Mouse (Mus musculus): ENCODE results near the gene Ifit1bl1.
"Not testable (repeated sequence)": the region's sequence is repeated elsewhere in the genome, so short reads cannot be mapped to it uniquely, and the experiment has no call there.

The Ifit1bl1 gene

DNA sequence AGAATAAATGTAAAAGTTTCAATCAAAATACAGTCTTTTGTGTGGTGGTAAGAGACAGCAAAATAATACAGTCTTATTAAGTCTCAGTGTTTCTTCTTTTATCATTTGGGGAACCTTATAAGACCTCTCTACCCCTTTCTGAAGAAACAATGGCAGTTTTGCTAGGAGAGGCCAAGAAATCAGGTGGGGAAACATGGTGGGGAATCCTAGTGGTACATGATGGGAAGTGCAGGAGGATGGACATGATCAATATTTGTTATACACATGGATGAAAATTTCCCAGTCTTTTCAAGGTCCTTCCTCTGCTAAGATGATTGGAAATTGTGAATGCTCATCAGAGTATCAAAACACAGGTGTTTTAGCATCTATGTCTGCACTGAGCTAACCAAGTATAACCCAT is 12.8 kb downstream of the Ifit1bl1 start:
- DNase-seq (ENCODE audit: low spot score in 2 of 2): no peak

DNA sequence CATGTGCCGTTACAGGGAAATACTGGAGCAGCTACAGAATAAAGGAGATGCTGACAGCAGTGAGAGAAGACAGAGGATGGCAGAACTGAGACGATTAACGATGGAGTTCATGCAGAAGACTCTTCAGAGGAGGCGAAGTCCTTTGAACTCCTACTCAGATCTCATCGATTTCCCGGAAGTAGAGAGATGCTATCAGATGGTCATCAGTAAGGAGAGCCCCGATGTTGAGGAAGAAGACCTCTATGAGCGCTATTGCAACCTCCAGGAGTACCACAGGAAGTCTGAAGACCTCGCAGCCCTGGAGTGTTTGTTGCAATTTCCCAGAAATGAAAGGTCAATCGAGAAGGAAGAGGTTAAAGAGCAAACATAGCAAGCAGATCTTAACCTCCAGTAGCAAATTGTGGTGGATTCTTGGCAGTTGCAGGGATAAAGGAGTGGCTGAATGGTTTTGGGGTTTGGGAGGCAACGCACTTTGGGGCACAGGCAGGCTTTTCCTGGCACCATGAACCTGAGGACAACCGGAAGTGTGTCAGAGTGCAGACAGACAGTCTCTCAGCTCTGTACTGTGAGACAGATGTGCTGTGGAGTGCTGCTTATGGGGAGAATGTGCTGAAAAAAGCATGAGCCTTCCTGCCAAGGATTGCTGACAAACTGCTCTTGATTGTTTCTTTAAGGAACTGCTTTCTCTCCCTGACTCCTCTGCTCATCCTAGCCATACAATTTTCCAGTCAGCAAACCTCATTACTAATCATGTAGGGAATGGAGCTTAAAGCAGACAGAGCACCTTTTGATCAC is 13.7 kb downstream of the Ifit1bl1 start:
- not testable (repeated sequence) for DNase-seq (ENCODE audit: low spot score in 2 of 2)

DNA sequence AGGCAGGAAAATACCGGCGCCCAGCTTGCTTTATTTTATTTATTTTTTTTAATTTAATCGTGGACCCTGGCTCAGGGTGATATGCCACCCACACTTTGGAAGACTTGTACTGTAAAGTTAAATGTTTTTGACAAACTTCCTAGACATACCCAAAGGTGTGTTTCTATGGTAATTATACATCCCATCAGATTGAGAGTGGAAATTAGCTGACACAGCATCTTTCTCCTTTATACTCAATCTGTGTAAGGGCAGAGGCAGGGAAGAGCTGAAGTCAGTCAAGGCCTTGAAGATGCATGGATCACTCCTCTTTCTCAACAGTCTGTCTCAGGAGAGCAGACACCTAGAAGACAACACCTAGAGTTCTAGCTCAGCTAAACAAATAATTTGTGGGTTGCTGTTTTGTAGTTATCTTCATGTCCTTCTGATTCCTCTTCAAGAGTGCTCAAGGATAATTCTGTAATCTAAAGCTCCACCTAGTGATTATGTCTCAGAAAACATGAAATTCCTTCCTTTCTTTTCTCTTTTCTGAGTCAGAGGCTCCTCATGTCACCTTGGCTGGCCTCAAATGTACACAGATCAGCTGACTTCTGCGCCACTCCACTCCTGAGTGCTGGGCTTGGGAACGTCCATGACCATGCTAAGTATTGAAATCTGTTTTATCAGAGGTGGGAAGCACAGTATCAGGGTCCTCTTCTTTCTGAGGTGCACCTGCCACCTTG is 15.9 kb downstream of the Ifit1bl1 start:
- DNase-seq (ENCODE audit: low spot score in 2 of 2): not testable (repeated sequence)

DNA sequence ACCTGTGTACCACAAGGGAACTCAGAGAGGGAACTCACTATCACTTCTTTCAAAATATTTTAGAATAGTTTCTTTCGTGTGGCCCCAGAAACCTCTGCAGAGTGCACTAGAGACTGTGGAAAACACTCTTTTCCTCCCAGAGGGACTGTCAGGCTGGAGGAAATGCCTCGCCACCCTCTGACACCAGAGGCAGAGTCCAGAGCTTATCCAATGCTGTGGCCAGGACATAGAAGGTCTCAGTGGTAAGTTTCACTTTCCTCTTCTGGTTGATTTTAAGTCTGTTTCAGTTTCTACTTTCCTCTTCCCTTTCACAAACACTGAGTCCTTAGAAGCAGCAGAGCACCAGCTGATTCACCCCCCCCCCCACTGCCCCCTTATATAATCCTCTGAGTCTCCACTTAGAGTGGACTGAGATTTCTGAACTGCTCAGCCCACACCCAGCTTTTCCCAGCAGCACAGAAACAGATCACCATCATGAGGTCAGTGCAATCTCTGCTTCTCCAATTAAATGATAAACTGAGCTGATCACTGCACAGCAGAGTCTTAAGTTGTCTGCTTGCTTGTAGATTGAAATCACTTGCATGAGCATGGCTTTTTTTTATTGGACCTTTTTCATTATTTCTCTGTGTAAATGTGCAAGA is 18.5 kb downstream of the Ifit1bl1 start, which contains the start of gene Ifit3:
Gene Ifit3 (plus strand): TSS at position 406 of the 641 bp plus-strand sequence.
- not testable (repeated sequence) for DNase-seq (ENCODE audit: low spot score in 2 of 2)

DNA sequence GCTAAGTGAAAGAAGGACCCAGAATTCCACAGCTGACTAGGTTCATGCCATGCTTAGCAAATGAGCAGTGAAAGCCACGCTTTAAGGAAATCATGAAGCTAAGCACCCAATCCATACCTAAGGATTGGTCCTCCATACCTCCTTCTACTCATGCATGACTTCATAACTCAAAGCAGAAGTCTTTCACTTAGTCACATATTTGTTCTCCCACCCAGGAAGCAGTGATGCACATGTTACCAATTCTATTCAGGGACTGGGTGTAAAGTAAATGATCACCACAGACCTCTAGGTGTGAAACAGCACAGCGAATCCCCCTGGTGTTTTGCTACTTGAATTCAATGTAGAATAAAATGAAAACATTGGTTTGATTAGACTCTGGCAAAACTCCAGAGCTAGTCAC is 19.1 kb downstream of the Ifit1bl1 start:
- not testable (repeated sequence) for DNase-seq (ENCODE audit: low spot score in 2 of 2)

DNA sequence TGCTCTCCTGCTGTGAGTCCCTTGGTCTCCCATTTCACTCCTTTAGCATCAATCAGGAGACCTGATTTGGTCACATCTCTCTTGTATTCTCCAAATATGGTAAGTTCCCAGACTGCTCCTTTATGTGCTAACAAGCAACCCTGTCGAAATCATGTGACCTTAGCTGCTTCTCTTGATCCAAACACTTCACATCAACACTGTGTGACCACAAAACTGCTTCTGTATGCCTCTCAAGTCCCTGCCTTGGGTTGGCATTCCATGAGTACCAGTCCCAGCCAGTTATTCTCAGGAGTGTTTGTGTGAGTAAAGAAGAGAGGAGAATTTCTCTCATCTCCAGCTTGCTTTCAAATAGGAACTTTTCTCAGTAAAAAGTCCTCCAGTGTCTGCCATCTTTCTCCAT is 24.6 kb downstream of the Ifit1bl1 start:
- DNase-seq (ENCODE audit: low spot score in 2 of 2): no peak

DNA sequence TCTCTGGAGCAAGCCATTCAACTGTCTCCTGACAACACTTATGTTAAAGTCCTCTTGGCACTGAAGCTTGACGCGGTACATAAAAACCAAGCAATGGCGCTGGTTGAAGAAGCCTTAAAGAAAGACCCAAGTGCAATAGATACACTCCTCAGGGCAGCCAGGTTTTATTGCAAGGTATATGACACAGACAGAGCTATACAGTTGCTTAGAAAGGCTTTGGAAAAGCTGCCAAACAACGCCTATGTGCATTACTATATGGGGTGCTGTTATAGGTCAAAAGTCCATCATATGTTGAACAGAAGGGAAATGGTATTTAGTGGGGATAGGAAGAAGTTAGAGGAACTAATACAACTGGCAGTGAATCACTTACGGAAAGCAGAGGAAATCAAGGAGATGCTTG is 28.1 kb downstream of the Ifit1bl1 start:
- DNase-seq (ENCODE audit: low spot score in 2 of 2): no peak

DNA sequence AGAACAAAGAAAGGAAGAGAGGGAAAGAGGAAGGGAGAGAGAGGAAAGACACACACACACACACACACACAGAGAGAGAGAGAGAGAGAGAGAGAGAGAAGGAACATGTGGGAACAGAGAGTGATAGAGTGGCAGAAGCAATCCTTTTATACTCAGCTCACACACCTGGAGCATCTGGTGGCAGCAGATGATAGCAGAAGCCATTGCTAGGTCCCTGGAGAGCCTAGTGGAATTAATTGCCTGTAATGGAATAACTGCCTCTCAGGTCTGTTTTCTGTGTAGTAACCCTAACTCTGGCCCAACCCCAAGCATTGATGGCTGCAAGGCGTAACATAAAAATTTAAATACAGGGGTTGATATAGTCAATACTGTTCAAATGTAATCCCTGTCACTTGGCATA is 30.7 kb downstream of the Ifit1bl1 start:
- no peak for DNase-seq (ENCODE audit: low spot score in 2 of 2)

DNA sequence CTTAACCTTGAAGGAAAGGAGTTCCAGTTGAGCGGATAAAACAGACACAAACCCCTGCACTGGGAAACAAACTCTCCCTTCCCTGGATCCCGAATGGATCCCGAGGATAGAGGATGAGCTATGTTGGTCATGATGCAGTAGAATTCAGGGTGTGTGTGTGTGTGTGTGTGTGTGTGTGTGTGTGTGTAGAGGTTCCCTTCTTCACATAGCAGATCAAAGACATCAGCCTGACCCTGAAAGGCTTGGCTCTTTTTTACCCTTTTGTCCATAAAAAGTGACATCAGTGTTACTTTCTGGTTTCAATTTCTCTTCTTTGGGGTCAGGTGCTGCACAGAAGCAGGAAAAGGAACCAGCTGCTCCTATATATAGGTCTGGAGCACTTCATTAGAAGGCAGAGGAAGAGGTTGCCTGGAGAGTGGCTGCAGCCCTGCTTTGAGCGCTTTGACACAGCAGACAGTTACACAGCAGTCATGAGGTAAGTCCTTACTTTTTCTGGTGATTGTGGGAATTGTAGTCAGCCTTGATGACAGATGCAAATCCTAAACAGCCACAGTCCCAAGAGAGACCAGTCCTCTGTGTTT is 31.8 kb downstream of the Ifit1bl1 start:
- no peak for DNase-seq (ENCODE audit: low spot score in 2 of 2)

DNA sequence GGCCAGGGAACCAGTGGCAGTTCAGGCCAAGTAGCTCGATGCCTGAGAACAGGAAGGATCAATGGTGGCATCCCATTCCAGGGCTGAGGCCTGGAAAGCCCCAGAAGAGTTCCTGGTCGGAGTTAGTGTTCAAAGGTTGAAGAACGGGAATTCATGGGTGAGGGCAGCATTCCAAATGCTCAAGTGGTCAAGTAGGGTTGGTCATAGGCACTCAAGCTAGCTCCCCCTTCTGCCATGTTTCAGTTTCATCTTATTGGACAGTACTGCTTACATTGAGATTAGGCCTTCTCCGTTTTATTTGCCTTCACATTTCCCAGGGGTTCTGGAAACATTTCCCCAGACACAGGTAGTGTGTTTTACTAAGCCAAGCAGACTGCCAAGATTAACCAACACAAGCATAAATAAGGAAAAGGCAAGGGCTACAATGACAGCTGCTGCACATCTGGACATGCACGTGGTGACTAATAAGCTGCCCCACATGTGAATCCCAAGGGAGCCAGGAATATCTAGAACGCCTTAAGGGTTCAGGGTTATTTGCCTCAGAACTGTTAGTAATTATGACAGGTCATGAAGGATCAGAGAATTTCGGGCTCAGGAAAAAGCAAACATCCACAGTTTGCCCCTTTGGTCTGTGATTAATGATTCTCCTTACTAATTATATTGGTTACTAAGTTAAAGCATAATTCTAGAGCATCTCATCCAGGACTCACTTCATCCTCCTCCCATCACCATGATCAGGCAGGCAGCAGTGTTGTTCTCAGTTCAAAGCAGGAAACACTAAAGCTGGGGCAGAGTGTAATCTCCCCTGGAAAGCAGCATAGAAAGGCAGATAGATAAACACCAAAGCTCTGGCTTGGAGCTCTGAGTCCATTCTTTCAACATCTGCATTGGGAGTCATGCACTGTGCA is 32.5 kb downstream of the Ifit1bl1 start:
- no peak for DNase-seq (ENCODE audit: low spot score in 2 of 2)

DNA sequence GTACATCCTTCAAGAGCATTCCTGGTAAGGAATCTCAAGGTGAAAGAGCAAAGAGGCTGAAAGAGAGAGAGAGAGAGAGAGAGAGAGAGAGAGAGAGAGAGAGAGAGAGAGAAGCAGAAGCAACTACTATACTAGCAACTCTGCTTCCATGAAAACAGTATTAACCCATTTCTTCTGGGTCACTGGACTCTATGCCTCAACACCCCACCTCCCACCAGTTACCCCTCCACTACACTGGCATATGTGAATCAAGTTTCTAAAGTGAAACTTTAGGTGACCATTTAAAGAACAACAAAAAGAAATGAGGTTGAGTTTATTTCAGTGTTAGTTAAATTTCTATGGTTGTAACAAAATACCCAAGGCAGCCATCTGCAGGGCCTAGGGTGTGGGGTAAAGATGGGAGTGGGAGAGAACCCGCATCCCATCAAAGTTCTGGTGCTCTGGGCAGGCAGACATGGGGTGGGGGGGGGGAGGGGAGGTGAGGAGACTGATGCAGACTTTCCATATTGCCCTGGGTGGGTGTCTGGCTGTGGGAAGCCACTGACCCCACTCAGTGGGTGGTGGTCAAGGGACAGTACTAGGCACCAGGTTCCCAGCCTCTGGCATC is 35.5 kb downstream of the Ifit1bl1 start:
- DNase-seq (ENCODE audit: low spot score in 2 of 2): no peak

DNA sequence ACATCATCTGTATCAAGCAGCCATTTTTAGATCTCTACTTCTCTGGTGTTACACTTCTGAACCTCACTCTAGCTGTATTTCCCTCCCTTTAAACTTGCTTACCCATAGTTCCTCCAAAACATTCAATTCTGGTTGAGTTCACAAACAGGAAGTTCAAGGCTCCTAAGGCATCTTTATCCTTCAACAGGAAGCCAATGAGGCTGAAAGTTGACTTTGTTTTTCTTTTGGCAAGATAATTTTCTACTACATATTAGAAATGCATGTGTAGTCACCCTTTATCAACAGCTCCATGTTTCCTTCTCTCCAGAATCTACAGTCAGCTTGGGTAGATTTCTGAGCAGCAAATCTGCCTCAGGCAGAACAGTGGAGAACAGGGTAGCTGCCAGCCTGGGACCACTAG is 39.2 kb downstream of the Ifit1bl1 start:
- DNase-seq (ENCODE audit: low spot score in 2 of 2): no peak

DNA sequence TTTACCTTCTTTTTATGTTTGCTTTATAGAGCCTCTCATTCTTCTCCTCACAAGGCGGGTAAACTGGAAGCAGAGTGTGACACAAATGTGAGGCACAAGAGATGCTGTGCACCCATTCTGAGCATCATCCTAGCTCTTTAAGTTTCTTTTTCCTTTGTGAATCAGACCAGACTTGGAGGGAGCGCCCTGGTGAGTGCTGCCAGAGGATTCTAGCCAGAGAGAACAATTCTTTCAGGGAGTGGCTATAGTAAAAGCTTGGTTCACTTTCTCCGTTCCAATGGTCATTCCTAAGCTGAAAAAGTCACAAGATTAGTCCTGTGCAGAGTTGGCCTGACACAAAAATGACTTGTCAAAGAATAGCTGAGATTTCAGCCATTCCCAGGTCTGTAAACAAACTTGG is 45.1 kb downstream of the Ifit1bl1 start:
- DNase-seq (ENCODE audit: low spot score in 2 of 2): no peak

DNA sequence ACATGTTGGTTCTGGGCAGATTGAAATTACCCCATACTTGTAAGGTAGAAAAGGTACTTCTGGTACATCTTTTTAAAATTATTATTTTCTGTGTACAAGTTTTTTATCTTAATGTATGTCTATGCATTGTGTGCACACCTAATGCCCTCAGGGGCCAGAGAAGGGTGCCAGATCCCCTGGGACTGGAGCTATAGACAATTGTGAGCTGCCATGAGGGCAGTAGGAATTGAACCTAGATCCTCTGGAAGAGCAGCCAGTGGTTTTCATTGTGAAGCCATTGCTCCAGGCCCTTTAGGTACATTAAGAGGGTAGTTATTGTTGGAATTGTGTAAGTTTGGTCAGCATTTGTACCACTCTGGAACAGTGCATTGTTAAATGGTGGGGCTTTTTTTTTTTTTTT is 47.7 kb downstream of the Ifit1bl1 start:
- DNase-seq (ENCODE audit: low spot score in 2 of 2): no peak

DNA sequence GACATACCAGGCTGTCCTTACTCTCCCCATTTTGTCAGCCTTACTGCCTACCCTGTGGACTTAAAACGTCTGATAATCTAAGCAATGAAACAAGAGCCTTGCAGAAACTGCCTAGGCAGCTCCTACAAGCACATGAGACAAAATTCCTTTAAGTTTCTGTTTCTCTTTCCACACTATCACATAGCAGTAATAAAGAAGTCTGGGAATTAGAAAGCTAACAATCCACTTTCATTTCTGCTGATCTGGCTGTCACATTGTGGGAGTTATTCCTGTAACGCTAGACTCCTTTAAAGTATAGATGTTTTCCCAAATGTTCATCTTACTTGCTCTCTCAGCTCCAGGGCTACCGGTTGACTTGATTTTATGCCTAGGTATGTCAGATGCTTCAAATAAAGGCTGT is 48.2 kb downstream of the Ifit1bl1 start:
- no peak for DNase-seq (ENCODE audit: low spot score in 2 of 2)

DNA sequence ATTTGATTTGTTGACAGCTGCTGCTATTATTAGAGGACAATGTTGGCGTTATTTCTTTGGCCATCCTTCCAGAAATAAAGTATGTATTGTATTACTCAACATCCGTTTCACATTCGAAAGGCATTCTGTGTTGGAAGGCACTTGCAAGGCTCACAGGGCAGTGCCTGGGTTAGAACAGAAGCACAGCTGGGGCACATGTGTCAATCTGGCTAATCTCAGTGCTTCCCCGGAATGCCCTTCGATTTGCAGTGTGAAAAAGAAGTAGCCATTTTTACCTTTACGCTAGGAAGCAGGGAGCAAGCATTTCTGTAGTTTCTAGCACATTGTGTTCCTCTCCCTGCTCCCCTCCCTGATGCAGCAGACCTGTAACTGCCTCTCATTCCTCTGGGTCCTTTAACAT is 48.7 kb downstream of the Ifit1bl1 start:
- DNase-seq (ENCODE audit: low spot score in 2 of 2): no peak

DNA sequence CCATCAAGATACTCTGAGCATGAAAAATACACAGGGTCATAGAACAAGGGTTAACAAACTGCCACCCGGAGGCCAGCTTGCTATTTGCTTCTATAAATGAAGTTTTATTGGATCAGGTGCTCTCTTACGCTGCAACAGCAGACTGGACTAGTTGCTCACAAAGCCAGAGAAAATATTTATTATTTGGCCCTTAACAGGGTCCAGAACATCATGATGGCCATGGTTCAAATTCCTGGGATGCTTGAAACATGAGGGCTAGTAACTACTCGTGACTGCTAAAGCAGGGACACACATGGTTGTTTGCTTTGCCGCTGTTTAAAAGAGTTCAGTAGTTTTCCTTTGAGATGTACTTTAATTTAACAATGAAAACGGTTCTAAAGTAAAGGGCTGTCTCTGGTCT is 49.8 kb downstream of the Ifit1bl1 start:
- no peak for DNase-seq (ENCODE audit: low spot score in 2 of 2)

DNA sequence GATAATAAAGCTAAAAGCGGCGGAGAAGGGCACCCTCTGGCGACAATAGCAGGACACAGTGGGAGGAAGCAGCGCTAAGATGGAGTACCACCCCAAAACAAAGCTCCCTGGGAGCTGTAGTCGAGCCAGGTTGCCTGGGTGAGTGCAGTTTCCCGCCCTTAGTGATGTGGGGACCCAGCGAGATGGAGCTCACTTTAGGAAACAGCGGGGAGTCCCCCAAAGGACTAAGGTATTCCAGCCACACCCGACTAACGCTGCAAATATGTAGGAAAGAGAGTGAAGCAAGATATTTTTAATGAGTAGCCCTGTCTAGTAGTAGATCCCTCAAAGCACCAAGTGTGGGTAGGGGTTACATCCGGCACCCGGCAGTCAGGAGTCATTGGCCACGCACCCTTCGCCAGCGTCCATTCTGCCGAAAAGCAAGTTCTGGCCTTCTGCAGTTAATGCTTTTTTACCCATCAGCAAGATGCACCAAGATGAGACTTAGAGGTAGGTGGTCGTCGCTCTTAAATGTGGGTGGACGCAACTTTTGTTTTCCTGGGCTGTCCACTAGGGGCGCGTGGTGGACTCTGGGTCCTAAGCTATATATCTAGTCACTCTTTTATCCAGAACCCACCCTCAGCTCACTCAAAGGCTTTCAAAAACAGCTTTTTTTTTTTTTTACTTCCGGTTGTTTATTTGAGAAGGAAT is 51.1 kb downstream of the Ifit1bl1 start, which contains the start of gene Ifit2:
Gene Ifit2 (plus strand): TSS at position 161 of the 690 bp plus-strand sequence.
- DNase-seq (ENCODE audit: low spot score in 2 of 2): peak; percentile 30 to 56

DNA sequence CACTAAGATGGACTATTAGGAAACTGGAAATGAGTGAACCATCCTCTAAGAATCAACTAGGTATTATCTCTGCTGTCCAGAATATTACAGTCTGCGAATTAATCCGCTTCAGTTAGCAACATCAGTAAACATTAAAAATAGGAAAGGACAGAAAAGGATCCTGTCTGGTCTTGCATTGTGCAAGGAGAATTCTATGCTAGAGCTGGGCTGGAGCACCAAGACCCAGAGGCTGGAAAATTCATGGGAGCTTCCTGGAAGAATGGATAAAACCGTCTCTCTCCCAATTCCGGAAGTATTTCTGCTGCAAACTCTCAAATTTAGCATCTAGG is 51.6 kb downstream of the Ifit1bl1 start:
- DNase-seq (ENCODE audit: low spot score in 2 of 2): no peak

DNA sequence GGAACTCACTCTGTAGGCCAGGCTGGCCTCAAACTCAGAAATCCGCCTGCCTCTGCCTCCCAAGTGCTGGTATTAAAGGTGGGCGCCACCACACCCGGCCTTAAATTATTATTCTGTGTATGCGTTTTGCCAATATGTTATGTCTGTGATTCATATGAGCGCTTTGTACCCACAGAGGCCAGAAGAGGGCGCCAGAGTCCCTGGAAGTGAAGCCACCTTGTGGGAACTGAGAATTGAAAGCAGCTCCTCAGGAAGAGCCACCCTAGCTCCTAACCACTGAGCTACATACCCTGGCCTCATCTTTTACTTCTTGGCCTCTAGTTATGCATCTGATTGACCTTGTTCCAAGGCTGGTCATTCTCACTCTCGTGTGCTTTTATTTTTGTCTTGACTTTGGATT is 53.8 kb downstream of the Ifit1bl1 start:
- DNase-seq (ENCODE audit: low spot score in 2 of 2): peak; percentile 37 to 70
